Mouse (Mus musculus) spleen, embryonic (tissue): ENCODE measurements around the gene Ddx10.
"Not testable (repeated sequence)": the region's sequence is repeated elsewhere in the genome, so short reads cannot be mapped to it uniquely, and the experiment has no call there.

Source experiments
- CTCF ChIA-PET: fragments of 350-600 bp; sonication (Branson Sonifier 250); formaldehyde crosslinking; loops from one replicate; lab custom pipeline; 2022; lab: Charles Lee

Ddx10 gene

DNA sequence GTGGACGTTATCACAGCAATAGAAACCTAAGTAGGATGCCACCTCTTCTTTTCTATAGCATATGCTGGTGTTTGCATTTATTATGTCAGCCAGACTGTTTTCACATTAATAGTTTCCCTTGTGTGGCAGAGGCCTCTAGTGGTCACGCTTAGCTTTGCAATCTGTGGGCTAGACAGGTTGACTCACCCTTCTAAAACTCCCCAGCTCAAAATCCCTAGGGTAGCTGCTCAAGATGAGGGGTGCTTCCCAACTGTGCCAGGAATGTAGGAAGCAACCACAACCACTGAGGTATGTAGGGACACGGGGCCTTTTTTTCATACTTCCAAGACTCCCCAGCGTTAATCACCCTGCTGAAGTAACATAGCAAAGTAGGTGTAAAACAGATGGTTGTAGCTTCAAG lies 103.6 kb downstream of the Ddx10 start:
- CTCF ChIA-PET = no interaction called here

DNA sequence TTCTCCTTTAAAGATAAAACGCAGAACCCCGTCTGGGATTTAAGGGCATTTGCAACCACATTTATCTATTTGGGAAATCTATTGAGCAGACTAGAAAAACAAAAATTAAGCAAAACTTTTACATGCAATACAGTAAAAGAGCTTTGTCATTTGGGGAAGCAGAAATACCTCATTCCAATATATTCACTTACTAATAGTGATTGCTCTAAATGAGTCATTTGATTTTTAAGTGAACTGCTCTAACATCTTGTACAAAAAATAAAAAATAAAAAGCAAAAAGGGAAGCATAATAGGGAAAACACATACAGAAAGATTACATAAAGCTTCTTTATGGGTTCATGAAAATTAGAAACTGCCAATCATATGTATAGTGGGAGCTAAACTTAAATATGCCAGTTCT lies 104.3 kb downstream of the Ddx10 start:
- CTCF ChIA-PET = no interaction called here

DNA sequence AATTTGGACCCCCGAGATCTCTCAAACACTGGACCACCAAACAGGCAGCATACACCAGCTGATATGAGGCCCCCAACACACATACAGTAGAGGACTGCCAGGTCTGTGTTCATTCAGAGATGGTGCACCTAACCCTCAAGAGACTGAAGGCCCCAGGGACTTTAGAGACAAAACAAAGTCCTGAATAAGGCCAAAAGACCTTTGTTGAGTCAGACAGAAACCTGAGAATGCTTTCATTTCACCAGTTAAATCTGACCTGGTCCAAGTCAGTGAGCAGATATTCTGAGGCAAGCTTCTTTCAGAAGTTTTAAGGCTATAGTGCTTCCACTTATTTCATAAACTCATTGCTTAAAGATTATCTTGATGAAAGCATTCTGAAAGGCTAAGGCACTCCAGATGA lies 105.4 kb downstream of the Ddx10 start:
- CTCF ChIA-PET = not testable (repeated sequence)

DNA sequence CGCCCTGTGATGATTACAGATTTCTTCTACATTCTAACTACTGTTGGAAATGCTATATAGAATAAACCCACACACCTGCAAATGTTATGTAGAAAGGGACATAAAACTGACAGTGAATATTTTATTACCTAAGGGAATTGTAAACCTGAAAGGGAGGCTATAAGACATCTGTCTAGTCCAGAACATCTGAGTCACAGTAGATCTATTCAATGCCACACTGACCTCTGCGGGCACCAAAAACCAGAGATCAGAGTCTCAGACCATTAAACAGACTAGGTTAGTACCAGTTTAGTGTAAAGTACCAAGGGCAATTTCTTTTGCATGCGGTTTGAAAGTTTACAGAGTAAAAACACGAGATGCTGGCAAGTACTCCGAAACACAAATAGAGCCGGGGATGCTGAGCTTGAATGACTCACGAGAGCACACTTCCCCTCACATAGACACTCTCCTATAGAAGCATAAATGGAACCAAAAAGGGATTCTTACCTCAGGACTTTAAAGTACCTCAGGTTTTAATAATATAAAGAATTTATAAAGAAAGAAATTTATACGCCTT lies 107.2 kb downstream of the Ddx10 start:
- CTCF ChIA-PET = no interaction called here

DNA sequence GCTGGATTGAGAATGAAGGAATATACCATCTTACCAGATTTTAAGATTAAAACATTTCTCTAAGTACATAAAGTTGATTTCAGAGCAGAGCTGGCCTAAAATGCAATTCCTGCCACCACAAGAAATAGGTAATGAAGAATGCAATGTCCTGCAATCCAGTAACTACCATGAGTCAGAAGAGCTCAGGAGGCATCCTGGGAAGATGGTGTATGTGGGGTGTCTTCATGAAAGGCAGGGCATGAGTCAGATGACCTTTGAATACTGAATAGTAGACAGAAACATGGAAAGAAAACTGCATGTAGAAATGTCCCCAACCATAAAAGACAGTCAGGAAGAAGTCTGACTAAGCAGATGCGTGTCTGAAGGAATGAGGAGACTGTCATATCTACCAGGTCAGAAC lies 115.0 kb downstream of the Ddx10 start:
- CTCF ChIA-PET = no interaction called here

DNA sequence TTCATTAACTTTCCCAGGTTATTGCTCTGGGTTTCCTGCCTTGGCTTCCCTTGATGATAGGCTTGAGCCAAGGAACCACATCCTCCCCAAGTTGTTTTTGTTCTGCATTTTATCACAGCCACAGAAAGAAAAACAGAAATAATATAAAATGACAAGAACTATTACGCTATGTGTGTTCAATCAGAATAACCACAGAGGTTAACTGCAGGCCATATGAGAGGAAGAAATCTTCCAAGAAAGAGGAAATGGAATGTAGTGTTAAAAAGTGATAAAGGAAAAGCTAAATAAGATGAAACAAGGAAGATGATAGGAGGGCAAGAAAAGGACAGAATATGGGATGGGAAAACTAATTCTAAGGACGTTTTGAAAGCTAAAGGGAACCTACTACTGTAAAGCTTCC lies 117.4 kb downstream of the Ddx10 start:
- CTCF ChIA-PET = no interaction called here

DNA sequence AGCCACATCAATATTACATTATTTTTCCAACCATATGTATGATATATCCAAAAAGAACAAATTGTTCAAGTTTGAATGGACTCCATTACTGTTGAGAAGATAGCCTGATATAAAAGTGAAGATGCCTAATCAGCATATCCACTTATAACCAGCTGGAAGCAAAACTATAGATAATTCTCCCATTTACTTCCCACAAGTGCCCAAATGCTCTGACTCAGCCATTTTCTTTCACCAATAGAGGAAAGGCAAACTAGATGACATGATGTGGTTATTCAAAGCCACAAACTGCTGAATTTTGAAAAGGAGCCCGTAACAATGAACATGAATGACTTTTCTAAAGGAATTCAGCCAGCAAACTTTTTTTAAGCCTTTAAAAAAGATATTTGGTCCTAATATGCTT lies 146.8 kb downstream of the Ddx10 start:
- CTCF ChIA-PET = no interaction called here

DNA sequence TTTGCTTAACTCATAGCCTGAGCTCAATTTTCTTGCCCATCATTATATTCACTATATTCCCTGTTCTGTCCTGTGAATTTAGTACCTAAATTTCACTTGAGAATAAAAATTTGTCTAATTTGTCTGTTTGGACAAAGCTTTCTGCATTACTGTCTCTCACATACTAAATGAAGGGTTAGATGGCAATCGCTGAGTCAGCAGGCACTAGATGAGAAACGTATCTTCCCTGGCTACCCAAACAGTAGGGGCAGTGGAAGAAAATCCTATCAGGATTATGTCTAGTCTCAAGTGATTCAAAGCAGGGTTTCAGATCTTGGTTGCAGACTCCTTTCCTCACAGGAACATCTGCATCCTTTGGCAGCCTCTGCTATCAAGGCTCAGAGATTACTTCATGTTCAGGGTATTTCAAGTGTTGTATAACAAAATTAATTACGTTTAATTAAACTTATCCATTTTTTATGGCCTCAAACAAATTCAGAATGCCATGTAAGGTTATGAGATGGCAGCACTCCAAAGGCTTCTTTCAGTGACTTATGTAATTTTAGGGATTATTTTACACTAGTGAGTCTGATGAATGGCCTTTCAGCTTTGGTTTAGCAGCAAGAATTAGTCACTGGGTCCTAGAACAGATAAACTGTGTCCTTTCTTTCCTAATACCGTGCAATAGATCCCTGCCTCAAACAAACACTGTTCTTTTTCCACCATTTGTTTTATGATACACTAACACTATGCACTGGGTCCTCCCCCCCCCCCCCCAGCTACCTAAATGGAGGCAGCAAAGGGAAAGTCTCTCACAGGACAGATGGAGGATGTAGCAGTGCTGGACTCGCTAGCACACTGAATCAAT lies 152.3 kb downstream of the Ddx10 start:
- CTCF ChIA-PET = no interaction called here

DNA sequence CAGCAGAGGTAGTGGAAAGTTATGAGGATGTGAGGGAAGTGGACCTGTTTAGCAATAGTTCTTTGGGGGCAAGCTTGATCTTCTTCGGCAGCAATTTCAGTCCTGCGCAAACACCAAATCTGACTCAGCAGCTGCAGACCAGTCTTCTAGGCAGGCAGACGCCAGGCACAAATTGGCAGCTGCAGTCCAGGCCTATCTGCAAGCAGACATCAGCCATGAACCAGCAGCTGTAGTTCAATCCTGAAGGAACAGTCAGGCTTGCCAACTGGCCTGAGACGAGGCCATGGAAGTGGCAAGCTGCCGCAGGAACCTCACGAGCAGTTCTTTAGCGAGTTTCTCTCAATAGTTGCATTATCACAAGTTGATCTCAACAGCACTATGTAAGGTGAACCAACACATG lies 153.3 kb downstream of the Ddx10 start:
- CTCF ChIA-PET = no interaction called here

DNA sequence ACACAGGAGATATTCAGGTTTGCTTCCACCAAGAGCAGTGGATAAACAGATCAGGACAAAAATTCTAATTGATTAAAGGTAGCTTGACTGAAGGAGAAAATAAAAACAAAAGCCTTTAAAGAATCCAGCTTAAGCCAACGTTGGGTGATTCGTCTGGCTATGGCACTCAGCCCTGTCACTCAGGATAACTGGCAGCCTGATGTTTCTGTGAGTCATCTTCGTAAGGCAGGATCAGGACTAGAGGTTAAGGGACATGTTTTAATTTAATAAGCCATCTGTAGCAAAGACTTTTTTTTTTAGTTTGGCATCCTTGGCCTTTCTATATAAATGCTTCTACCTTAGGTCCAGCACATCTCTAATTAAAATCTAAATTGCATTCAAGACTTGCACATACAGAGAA lies 170.2 kb downstream of the Ddx10 start:
- CTCF ChIA-PET = no interaction called here

DNA sequence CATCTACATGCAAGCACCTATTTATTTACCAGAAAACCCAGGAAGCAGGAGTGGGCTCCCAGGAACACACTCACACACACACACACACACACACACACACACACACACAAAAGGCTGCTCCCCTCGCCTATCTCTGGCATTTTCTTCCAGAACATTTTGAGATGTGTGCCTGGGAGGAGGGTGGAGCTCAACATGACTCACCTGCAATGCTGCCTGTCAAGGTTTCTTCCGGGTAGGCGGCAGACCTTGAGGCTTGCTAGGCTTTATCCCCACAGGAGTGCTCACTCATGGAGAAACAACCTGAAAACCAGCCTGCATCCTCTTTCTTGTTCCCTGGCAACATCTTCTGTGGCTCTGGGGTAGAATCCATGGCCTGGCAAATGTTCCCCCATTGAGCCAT lies 171.9 kb downstream of the Ddx10 start:
- CTCF ChIA-PET = no interaction called here

DNA sequence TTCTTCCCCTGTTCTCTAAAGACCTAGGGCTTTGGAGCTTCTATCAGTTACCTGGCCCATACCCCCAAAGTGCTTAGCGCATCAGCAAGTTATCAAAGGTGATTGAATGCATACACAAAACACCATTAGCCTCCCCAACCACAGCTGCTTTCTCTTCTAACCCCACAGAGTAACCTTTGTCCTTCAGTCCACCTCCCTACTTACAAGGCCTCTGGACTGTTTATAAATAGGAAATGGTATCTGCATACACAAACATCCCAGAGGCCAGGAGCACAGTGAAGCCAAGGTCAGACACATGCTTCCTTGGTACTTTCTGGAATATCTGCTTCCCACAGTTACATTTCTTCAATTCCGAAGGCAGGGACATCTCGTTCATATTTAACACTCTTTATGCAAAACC lies 173.4 kb downstream of the Ddx10 start:
- CTCF ChIA-PET = no interaction called here

DNA sequence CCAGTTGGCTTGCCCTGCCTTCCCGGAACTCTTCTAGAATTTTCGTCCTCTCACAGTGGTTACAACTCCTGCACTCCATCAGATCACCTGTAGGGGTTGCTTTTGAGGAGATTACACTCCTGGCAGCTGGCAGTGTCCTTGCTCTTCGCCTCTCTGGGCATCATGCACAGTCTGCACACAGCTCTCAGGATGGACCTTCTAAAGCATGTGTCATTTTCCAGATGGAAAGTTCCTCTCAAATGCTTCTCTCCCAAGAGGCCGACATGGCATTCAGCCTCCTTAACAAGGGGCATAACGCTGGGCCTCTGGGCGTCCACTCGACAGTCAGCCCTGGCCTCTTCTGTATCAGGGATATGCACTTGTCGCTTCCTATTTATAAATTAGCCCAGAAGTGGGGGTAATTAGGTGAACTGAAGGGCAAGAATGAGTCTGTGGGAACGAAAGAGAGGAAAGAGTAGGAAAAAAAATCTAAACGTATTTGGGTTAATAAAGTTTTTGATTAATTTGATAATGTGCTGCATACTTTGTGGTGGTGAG lies 174.2 kb downstream of the Ddx10 start:
- CTCF ChIA-PET = no interaction called here

DNA sequence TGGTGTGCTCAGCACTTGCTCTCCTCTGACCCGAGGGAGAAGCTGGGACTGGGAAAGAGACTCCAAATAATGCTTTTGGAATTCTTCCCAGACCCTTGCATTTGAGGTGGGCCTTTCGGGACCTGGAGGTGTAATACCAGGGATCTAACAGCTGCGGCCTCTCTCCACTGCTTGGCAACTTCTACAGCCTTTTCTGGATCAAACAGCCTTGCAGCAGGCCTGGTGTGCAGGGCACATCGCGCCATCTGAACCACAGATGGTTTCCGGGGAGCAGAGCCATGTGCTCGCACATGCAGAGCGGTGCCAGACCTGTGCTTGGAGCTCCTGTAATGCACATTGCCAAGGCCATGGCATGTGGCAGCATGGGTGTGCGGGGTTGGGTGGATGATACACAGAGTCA lies 175.8 kb downstream of the Ddx10 start:
- CTCF ChIA-PET = no interaction called here

DNA sequence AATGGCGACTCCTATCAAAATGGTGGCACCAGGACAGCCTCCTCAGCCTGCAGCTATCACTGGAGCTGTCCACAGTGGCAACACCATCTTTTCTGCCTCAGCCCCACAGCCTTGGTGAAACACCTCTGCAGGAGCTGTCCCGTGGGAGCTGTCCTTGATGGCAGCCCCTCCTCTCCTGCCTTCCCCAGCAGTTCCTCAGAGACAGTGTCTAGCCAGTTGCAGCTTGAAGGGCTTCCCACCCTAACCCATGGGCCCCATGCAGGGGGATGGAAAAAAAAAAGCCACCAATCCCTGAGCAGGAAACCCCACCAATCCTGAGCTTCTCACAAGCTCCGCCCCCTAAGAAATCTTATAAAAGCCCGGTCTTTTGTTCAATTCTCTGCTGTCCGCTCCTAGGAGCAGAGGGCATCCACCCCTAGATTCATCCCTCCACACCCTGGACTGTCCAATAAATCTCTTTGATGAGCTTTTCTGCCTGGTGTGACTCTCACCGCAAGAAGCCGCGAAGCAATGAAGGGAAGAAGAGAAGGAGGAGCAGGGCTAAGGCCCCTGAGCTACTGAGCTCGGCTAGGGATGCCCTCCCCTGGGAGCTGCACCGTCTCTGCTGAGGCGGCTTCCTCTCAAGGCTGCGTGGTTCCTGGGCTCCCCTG lies 176.9 kb downstream of the Ddx10 start:
- CTCF ChIA-PET = no interaction called here

DNA sequence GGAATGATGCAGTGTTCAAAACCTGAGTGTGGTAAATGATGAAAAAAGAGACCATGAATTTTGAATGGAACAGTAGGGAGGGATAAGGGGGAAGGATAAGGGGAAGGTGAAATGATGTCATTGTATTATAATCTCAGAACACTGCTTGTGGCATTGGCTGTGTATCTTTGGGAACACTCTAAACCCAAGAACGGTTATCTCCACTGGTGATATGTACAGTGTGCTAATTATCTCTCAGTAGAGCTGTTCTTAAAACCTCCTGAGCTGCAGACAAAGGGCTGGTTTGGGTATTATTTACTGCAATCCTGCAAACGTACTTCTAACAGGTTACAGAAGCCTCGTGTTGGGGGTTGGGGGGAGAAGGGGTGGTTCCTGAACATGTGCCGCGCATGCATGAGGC lies 179.7 kb downstream of the Ddx10 start:
- CTCF ChIA-PET = no interaction called here

DNA sequence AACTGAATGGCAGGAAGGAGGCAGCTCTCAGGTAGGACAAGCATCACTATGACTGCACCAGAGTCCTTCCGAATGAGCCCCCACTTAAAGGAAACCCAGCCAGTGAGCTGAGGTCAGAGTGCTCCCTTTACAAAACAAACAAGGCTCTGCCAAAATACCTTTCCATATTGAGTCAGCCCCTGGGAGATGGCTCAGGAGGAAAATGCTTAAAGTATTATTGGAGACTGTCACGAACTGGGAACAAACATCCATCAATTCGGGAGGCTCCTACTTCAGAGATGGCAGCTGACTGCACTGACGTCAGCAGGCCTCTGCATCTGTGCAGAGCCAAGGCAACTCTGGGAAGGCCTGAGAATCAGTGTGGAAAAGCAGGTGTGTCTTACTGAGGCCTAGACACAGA lies 181.4 kb downstream of the Ddx10 start:
- CTCF ChIA-PET = no interaction called here

DNA sequence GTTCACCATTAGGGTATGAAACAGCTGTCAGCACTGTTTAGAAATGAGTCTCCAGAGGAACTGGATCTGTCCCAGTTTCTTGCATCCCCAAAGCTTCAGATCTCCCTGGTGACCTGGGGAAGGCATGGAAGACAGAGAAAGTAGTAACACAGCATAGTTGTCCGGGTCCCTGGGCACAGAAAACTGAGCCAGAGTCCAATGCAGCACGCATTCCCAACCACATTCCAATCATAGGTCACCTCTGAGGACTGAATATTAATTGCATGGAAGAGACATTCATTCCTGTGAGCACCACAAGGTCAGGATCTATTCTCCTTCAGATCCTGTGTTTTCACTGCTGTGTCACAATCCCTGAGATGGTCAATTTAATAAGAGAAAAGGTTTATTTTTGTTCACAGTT lies 182.8 kb downstream of the Ddx10 start:
- CTCF ChIA-PET = no interaction called here

DNA sequence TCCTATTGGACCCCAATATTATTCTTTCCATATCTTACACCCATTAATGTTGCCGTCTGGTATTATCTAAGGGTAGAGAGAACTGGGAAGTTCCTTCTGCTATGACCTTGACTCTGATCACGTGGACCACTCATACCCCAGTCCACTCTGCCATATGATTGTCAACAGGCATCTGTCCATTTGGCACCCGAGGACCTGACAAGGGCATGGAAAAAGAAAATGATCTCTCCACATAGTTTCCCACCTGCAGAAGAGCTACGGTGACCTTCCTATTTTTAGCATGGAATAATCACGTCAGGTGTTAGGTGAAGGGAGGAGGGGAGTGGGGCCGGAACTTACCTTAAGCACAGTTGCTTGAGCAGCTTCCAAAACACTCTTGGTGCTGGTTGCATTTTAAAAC lies 183.3 kb downstream of the Ddx10 start:
- CTCF ChIA-PET = no interaction called here

DNA sequence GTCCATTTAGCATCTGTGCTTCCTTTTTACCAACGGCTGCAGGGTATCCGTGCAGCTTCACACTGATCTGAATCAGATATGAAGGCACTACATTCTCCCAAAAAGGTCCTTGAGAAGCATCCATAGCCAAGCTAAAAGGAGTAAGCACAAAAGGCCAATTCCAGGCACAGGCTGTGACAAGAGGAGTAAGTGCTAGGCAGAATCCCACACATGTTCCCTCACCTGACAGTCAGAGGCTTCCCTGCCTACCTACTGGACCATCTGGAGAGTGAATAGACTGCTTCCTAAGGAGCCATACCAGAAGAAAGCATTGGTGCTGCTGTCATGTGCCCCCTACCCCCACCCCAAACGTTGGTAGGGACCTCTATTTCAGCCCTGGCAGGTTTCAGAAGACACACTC lies 192.5 kb downstream of the Ddx10 start:
- CTCF ChIA-PET = no interaction called here
